Mouse (Mus musculus) ES-Bruce4 (cell line): ENCODE data around the gene Slc22a7. TPM values are rescaled to one million over a fixed set of nuclear protein-coding genes. Genes with fewer than 3 reads are reported as not detected.
A peak's percentile ranks its signal among the peaks of the same experiment; 100 is the strongest.

Experiments used
- H3K27ac ChIP-seq: 2 replicates; pipeline ENCODE4 v1.5.1; 2012; ENCODE audit warnings: low read length, inconsistent platforms; ENCODE audit not compliant: insufficient read depth
- H3K27me3 ChIP-seq: 2 replicates; pipeline ENCODE4 v1.6.1; 2012; ENCODE audit warnings: mild to moderate bottlenecking, low read length, inconsistent platforms; ENCODE audit not compliant: control insufficient read depth, poor library complexity, insufficient read depth, severe bottlenecking
- H3K36me3 ChIP-seq: 2 replicates; pipeline ENCODE4 v1.6.1; 2012; ENCODE audit warnings: inconsistent platforms, mild to moderate bottlenecking, low read length, moderate library complexity; ENCODE audit not compliant: control insufficient read depth, poor library complexity, insufficient read depth, severe bottlenecking
- H3K4me1 ChIP-seq: one replicate; pipeline ENCODE4 v1.8.1; 2011; ENCODE audit warnings: low read length; ENCODE audit not compliant: control insufficient read depth, insufficient read depth
- H3K4me3 ChIP-seq: 2 replicates; pipeline ENCODE4 v1.5.1; 2011; ENCODE audit warnings: low read depth, mild to moderate bottlenecking, low read length
- H3K9ac ChIP-seq: 2 replicates; pipeline ENCODE4 v1.6.1; 2012; ENCODE audit warnings: low read depth, mild to moderate bottlenecking, inconsistent platforms; ENCODE audit not compliant: poor library complexity, severe bottlenecking
- H3K9me3 ChIP-seq: replicated peaks from 2 replicates; pipeline ENCODE4 v1.6.1; 2012; ENCODE audit warnings: mild to moderate bottlenecking, low read length, inconsistent platforms; ENCODE audit not compliant: control insufficient read depth, poor library complexity, insufficient read depth, severe bottlenecking
- CTCF ChIP-seq: IDR thresholded peaks from one replicate; pipeline ENCODE4 v1.8.1; 2011; ENCODE audit warnings: low read depth, low read length
- EP300 ChIP-seq: IDR thresholded peaks from 2 replicates; pipeline ENCODE4 v1.6.1; 2011; ENCODE audit warnings: low read depth, low read length; ENCODE audit not compliant: insufficient read depth
- POLR2A ChIP-seq: IDR thresholded peaks from one replicate; pipeline ENCODE4 v1.8.1; 2011; ENCODE audit warnings: low read length; ENCODE audit not compliant: insufficient read depth
- polyA plus RNA-seq: library from polyadenylated mRNA; stranded (reverse); fragments of >200 nt; gene quantifications from 2 replicates; pipeline ENCODE4 v1.2.4, GENCODE M21; 2011; ENCODE audit warnings: low read depth; ENCODE audit not compliant: missing spikeins, insufficient read depth, insufficient read length

The Slc22a7 gene
- polyA plus RNA-seq, 1 experiment = 6.0 TPM

GRCm38 (mm10) chr17:46428761-46429414 is 9.4 kb downstream of the Slc22a7 start, which contains the start of gene Crip3:
TSS of gene Crip3 (plus strand) at chr17:46428926.
- H3K36me3 ChIP-seq = no peaks in the 10 kb centered on the region
- no peak within 1 kb of the TSS for H3K9ac ChIP-seq
- H3K4me3 ChIP-seq = peak within 1 kb of the TSS; percentile 38
- peak within 1 kb of the TSS; percentile 58; the same call in 1 of the 2 replicates for H3K27ac ChIP-seq
- H3K9me3 ChIP-seq = no peaks in the 10 kb centered on the region
- TF ChIP-seq EP300 (peak; percentile 61; the same call in 1 of the 2 replicates), POLR2A (no peak)
- H3K27me3 ChIP-seq = no peaks in the 10 kb centered on the region
- peaks cover 6% of the 10 kb centered on the region for H3K4me1 ChIP-seq

GRCm38 (mm10) chr17:46426496-46426895 is 11.8 kb downstream of the Slc22a7 start:
- no peak overlapping the region for H3K27ac ChIP-seq
- H3K9me3 ChIP-seq = no peaks in the 10 kb centered on the region
- no peaks in the 10 kb centered on the region for H3K27me3 ChIP-seq
- H3K9ac ChIP-seq = no peak overlapping the region
- H3K4me3 ChIP-seq = no peak overlapping the region
- TF ChIP-seq CTCF (no peak), EP300 (no peak)
- peaks cover 6% of the 10 kb centered on the region for H3K4me1 ChIP-seq
- no peaks in the 10 kb centered on the region for H3K36me3 ChIP-seq

- H3K9ac ChIP-seq = no peak overlapping the region
- H3K4me3 ChIP-seq = no peak overlapping the region
- H3K27me3 ChIP-seq = no peaks in the 10 kb centered on the region
- peaks cover 2% of the 10 kb centered on the region for H3K4me1 ChIP-seq
- no peaks in the 10 kb centered on the region for H3K36me3 ChIP-seq
- no peaks in the 10 kb centered on the region for H3K9me3 ChIP-seq
- no peak overlapping the region for H3K27ac ChIP-seq
- TF ChIP-seq CTCF = peak; percentile 60
- no peak for TF ChIP-seq EP300
Measured at GRCm38 (mm10) chr17:46419717-46420116, 18.5 kb downstream of the Slc22a7 start.

- H3K4me3 ChIP-seq = no peak overlapping the region
- H3K36me3 ChIP-seq = no peaks in the 10 kb centered on the region
- no peaks in the 10 kb centered on the region for H3K27me3 ChIP-seq
- H3K4me1 ChIP-seq = peaks cover 2% of the 10 kb centered on the region
- H3K27ac ChIP-seq = no peak overlapping the region
- no peaks in the 10 kb centered on the region for H3K9me3 ChIP-seq
- TF ChIP-seq POLR2A (no peak), CTCF (no peak), EP300 (no peak)
- H3K9ac ChIP-seq = no peak overlapping the region
Measured at GRCm38 (mm10) chr17:46418628-46419027, 19.6 kb downstream of the Slc22a7 start.

- Histone ChIP-seq H3K9me3 (no peaks in the 10 kb centered on the region), H3K9ac (no peak overlapping the region), H3K4me3 (no peak overlapping the region), H3K27me3 (no peaks in the 10 kb centered on the region), H3K27ac (no peak overlapping the region), H3K36me3 (peaks cover 25% of the 10 kb centered on the region), H3K4me1 (no peaks in the 10 kb centered on the region)
- TF ChIP-seq CTCF (no peak), EP300 (no peak), POLR2A (no peak)
Measured at GRCm38 (mm10) chr17:46408478-46408877, 29.8 kb downstream of the Slc22a7 start.

GRCm38 (mm10) chr17:46394631-46395030 is 43.6 kb downstream of the Slc22a7 start:
- TF ChIP-seq POLR2A (no peak), CTCF (no peak), EP300 (no peak)
- H3K27ac ChIP-seq = no peak overlapping the region
- no peaks in the 10 kb centered on the region for H3K4me1 ChIP-seq
- H3K27me3 ChIP-seq = no peaks in the 10 kb centered on the region
- no peak overlapping the region for H3K9ac ChIP-seq
- no peak overlapping the region for H3K4me3 ChIP-seq
- peaks cover 14% of the 10 kb centered on the region for H3K36me3 ChIP-seq
- H3K9me3 ChIP-seq = no peaks in the 10 kb centered on the region
